Comparison of ENCODE assay signal across 11 mouse cellular contexts in genomic region chr7:132264763-132265162, GRCm38 (mm10). TPM values are rescaled to one million over a fixed set of nuclear protein-coding genes. Genes with fewer than 3 reads are reported as not detected.
A peak's percentile ranks its signal among the peaks of the same experiment; 100 is the strongest.
DNase-seq lines count a peak whose midpoint lies in the region; ATAC-seq and TF ChIP-seq lines count a peak whose summit lies in the region.
"Had no signal": no experiment of that assay in that cellular context is flagged by ENCODE, and none has a peak within 500 bp of the region (broad histone marks: within the 10 kb centered on the region; RNA-seq: fewer than 3 reads in every experiment).

No protein-coding gene starts in this region.

- H3K79me2 ChIP-seq in liver, adult 2 months (ENCODE audit: control insufficient read depth, insufficient read depth, low read length): no peaks in the 10 kb centered on the region

- H3K27me3 ChIP-seq in forebrain, embryonic 14.5 days (replicated peaks; ENCODE audit: control insufficient read depth, insufficient read depth, low read length): no peaks in the 10 kb centered on the region
- no peaks in the 10 kb centered on the region for H3K27me3 ChIP-seq in forebrain, embryonic 11.5 days (ENCODE audit: control insufficient read depth, insufficient read depth, low read length)
- H3K27me3 ChIP-seq in liver, adult 2 months (ENCODE audit: control insufficient read depth, insufficient read depth, low read length): no peaks in the 10 kb centered on the region
- no peaks in the 10 kb centered on the region for H3K27me3 ChIP-seq in liver, embryonic 11.5 days (replicated peaks; ENCODE audit: control insufficient read depth, insufficient read depth, low read length)
- no peaks in the 10 kb centered on the region for H3K27me3 ChIP-seq in hindbrain, embryonic 11.5 days (ENCODE audit: control insufficient read depth, insufficient read depth, low read length)
- no peaks in the 10 kb centered on the region for H3K27me3 ChIP-seq in midbrain, embryonic 14.5 days (ENCODE audit: control insufficient read depth, insufficient read depth, low read length)
- H3K27me3 ChIP-seq: embryonic facial prominence, embryonic 13.5 days had no signal

- no peaks in the 10 kb centered on the region for H3K9me3 ChIP-seq in forebrain, embryonic 14.5 days (replicated peaks; ENCODE audit: control insufficient read depth, low read length)
- no peaks in the 10 kb centered on the region for H3K9me3 ChIP-seq in forebrain, embryonic 11.5 days (ENCODE audit: control insufficient read depth, low read length)
- no peaks in the 10 kb centered on the region for H3K9me3 ChIP-seq in liver, embryonic 11.5 days (ENCODE audit: control insufficient read depth, low read length)
- no peaks in the 10 kb centered on the region for H3K9me3 ChIP-seq in hindbrain, embryonic 11.5 days (ENCODE audit: control insufficient read depth, low read length)
- H3K9me3 ChIP-seq in midbrain, embryonic 14.5 days (ENCODE audit: control insufficient read depth, low read length): no peaks in the 10 kb centered on the region
- H3K9me3 ChIP-seq: embryonic facial prominence, embryonic 13.5 days had no signal

- H3K9ac ChIP-seq in forebrain, embryonic 14.5 days (ENCODE audit: low read length): no peak overlapping the region
- H3K9ac ChIP-seq in forebrain, embryonic 11.5 days (ENCODE audit: low read length): no peak overlapping the region
- no peak overlapping the region for H3K9ac ChIP-seq in liver, adult 2 months (ENCODE audit: low read depth, low read length)
- H3K9ac ChIP-seq in liver, embryonic 11.5 days (ENCODE audit: low read depth, low read length): no peak overlapping the region
- H3K9ac ChIP-seq in hindbrain, embryonic 11.5 days (ENCODE audit: low read depth, low read length): no peak overlapping the region
- no peak overlapping the region for H3K9ac ChIP-seq in midbrain, embryonic 14.5 days (replicated peaks; ENCODE audit: low read length)
- H3K9ac ChIP-seq: embryonic facial prominence, embryonic 13.5 days; liver, postnatal 0 days had no signal

- DNase-seq in forebrain, embryonic 14.5 days (ENCODE audit: low spot score): peak; percentile 44
- DNase-seq in forebrain, embryonic 11.5 days (ENCODE audit: low spot score): no peak
- DNase-seq in liver, adult 2 months (ENCODE audit: extremely low read depth, low read depth, low spot score): no peak
- DNase-seq in liver, embryonic 11.5 days (ENCODE audit: low spot score): no peak
- no peak for DNase-seq in hindbrain, embryonic 11.5 days (ENCODE audit: low spot score)
- no peak for DNase-seq in midbrain, embryonic 14.5 days
- no peak for DNase-seq in adrenal gland, postnatal 36 days
- DNase-seq: cerebellum, adult 9-11 months; liver, postnatal 0 days had no signal

- H3K27ac ChIP-seq in forebrain, embryonic 14.5 days (ENCODE audit: low read depth, low read length): no peak overlapping the region
- no peak overlapping the region for H3K27ac ChIP-seq in forebrain, embryonic 11.5 days (ENCODE audit: low read depth, low read length)
- 0 out of 2 replicates have a peak overlapping the region, but pooled peaks have one; percentile 11 for H3K27ac ChIP-seq in liver, adult 2 months (replicated peaks; ENCODE audit: insufficient read depth, low read depth, low read length)
- no peak overlapping the region for H3K27ac ChIP-seq in liver, embryonic 11.5 days (ENCODE audit: low read depth, low read length)
- peak overlapping the region; percentile 87 for H3K27ac ChIP-seq in hindbrain, embryonic 11.5 days (ENCODE audit: low read depth, low read length)
- H3K27ac ChIP-seq in midbrain, embryonic 14.5 days (replicated peaks; ENCODE audit: low read depth, low read length): peak overlapping the region; percentile 76
- H3K27ac ChIP-seq: embryonic facial prominence, embryonic 13.5 days had no signal

- H3K4me3 ChIP-seq in forebrain, embryonic 14.5 days (ENCODE audit: low read depth, low read length): no peak overlapping the region
- no peak overlapping the region for H3K4me3 ChIP-seq in forebrain, embryonic 11.5 days (ENCODE audit: low read depth, low read length)
- no peak overlapping the region for H3K4me3 ChIP-seq in liver, adult 2 months (ENCODE audit: insufficient read depth, low read depth, low read length)
- H3K4me3 ChIP-seq in liver, embryonic 11.5 days (ENCODE audit: low read depth, low read length): no peak overlapping the region
- no peak overlapping the region for H3K4me3 ChIP-seq in hindbrain, embryonic 11.5 days (ENCODE audit: low read depth, low read length)
- no peak overlapping the region for H3K4me3 ChIP-seq in midbrain, embryonic 14.5 days (replicated peaks; ENCODE audit: low read depth, low read length)
- H3K4me3 ChIP-seq: embryonic facial prominence, embryonic 13.5 days had no signal

- TF ChIP-seq CTCF in liver, adult 2 months (IDR thresholded peaks at IDR 0.05; ENCODE audit: low read depth, low read length): no peak

- H3K4me1 ChIP-seq in forebrain, embryonic 14.5 days (ENCODE audit: control insufficient read depth, insufficient read depth, low read length): peaks cover 12% of the 10 kb centered on the region
- peaks cover 2% of the 10 kb centered on the region; the same call in 1 of the 2 replicates for H3K4me1 ChIP-seq in forebrain, embryonic 11.5 days (replicated peaks; ENCODE audit: control insufficient read depth, insufficient read depth, low read length)
- H3K4me1 ChIP-seq in liver, adult 2 months (ENCODE audit: control insufficient read depth, insufficient read depth, low read length): peaks cover 5% of the 10 kb centered on the region; the same call in 1 of the 2 replicates
- H3K4me1 ChIP-seq in liver, embryonic 11.5 days (replicated peaks; ENCODE audit: control insufficient read depth, insufficient read depth, low read length): peaks cover 15% of the 10 kb centered on the region
- H3K4me1 ChIP-seq in hindbrain, embryonic 11.5 days (replicated peaks; ENCODE audit: control insufficient read depth, insufficient read depth, low read length): peaks cover 10% of the 10 kb centered on the region; the same call in 1 of the 2 replicates
- peaks cover 25% of the 10 kb centered on the region; the same call in 1 of the 2 replicates for H3K4me1 ChIP-seq in midbrain, embryonic 14.5 days (ENCODE audit: control insufficient read depth, insufficient read depth, low read length)

- H3K4me2 ChIP-seq in forebrain, embryonic 14.5 days (ENCODE audit: low read length): no peak overlapping the region
- H3K4me2 ChIP-seq in forebrain, embryonic 11.5 days (ENCODE audit: low read depth, low read length, severe bottlenecking): no peak overlapping the region
- H3K4me2 ChIP-seq in liver, embryonic 11.5 days: no peak overlapping the region
- no peak overlapping the region for H3K4me2 ChIP-seq in hindbrain, embryonic 11.5 days (replicated peaks; ENCODE audit: low read depth, low read length)
- H3K4me2 ChIP-seq in midbrain, embryonic 14.5 days (ENCODE audit: low read length): no peak overlapping the region
- H3K4me2 ChIP-seq: embryonic facial prominence, embryonic 13.5 days had no signal

- no peak for ATAC-seq in forebrain, embryonic 14.5 days
- no peak for ATAC-seq in forebrain, embryonic 11.5 days (replicated peaks; ENCODE audit: low FRiP score)
- no peak for ATAC-seq in liver, embryonic 11.5 days (replicated peaks; ENCODE audit: low FRiP score)
- ATAC-seq in hindbrain, embryonic 11.5 days (ENCODE audit: low FRiP score): no peak
- ATAC-seq in midbrain, embryonic 14.5 days (ENCODE audit: low FRiP score, low TSS enrichment): no peak
- ATAC-seq in megakaryocyte, adult 5-6 weeks (ENCODE audit: poor library complexity, severe bottlenecking): no peak
- ATAC-seq: liver, postnatal 0 days had no signal

- 70% methylated on average over 3 of the region's 3 CpGs for WGBS in forebrain, embryonic 14.5 days
- 76% methylated on average over 3 of the region's 3 CpGs for WGBS in forebrain, embryonic 11.5 days
- 75% methylated on average over 3 of the region's 3 CpGs for WGBS in liver, adult 2 months
- WGBS in liver, embryonic 11.5 days: 79% methylated on average over 3 of the region's 3 CpGs
- WGBS in hindbrain, embryonic 11.5 days: 65% methylated on average over 3 of the region's 3 CpGs
- 72% methylated on average over 3 of the region's 3 CpGs for WGBS in midbrain, embryonic 14.5 days

- TF ChIP-seq POLR2A in liver, adult 2 months (IDR thresholded peaks at IDR 0.05; ENCODE audit: extremely low read depth, insufficient read depth, low read length): no peak

- H3K36me3 ChIP-seq in forebrain, embryonic 14.5 days (ENCODE audit: control insufficient read depth, insufficient read depth, low read length): peaks cover 23% of the 10 kb centered on the region; the same call in 1 of the 2 replicates
- no peaks in the 10 kb centered on the region for H3K36me3 ChIP-seq in forebrain, embryonic 11.5 days (ENCODE audit: control insufficient read depth, insufficient read depth, low read length)
- peaks cover 1% of the 10 kb centered on the region; the same call in 1 of the 2 replicates for H3K36me3 ChIP-seq in liver, adult 2 months (ENCODE audit: control insufficient read depth, insufficient read depth, low read length)
- H3K36me3 ChIP-seq in liver, embryonic 11.5 days (ENCODE audit: control insufficient read depth, insufficient read depth, low read length): no peaks in the 10 kb centered on the region; the same call in 1 of the 2 replicates
- H3K36me3 ChIP-seq in hindbrain, embryonic 11.5 days (ENCODE audit: control insufficient read depth, insufficient read depth, low read length): peaks cover 16% of the 10 kb centered on the region
- H3K36me3 ChIP-seq in midbrain, embryonic 14.5 days (ENCODE audit: control insufficient read depth, insufficient read depth, low read length): peaks cover 8% of the 10 kb centered on the region

RNA-seq across cellular contexts. Expression of gene Chst15, which starts 52.3 kb away (rescaled TPM):
- 8.4 and 10.8 TPM in 2 replicates for polyA plus RNA-seq in forebrain, embryonic 14.5 days (2014; fragmentation: Nextera tagmentation; extraction: Ambion mirVana)
- 10.9 and 13.1 TPM in 2 replicates for polyA plus RNA-seq in forebrain, embryonic 11.5 days (2014; fragmentation: Nextera tagmentation; extraction: Ambion mirVana)
- total RNA-seq in liver, adult 2 months (2014; rRNA removed): 6.5 and 10.4 TPM in 2 replicates
- polyA plus RNA-seq in liver, adult 2 months (2012; rRNA removed): 3.0 and 4.3 TPM in 2 replicates
- polyA plus RNA-seq in liver, embryonic 11.5 days (2014; fragmentation: Nextera tagmentation; extraction: Ambion mirVana): 12.8 and 14.1 TPM in 2 replicates
- polyA plus RNA-seq in hindbrain, embryonic 11.5 days (2014; fragmentation: Nextera tagmentation; extraction: Ambion mirVana): 25.5 and 28.3 TPM in 2 replicates
- polyA plus RNA-seq in midbrain, embryonic 14.5 days (2014; fragmentation: Nextera tagmentation; extraction: Ambion mirVana): 13.3 and 17.8 TPM in 2 replicates
- 10 to 100 TPM; 38.9 to 58.6 TPM for total RNA-seq in adrenal gland, postnatal 36 days (2021)
- 14.0 and 14.6 TPM in 2 replicates for total RNA-seq in megakaryocyte, adult 5-6 weeks (2015)
- total RNA-seq in megakaryocyte, adult 5-6 weeks (2017): 12.9 and 17.1 TPM in 2 replicates

Comparison
In these comparisons a context has a peak if more than half of its experiments do, and no peak if none do; other contexts are left out.
1. H3K27ac ChIP-seq: peak in liver, adult 2 months (single experiment), hindbrain, embryonic 11.5 days (single experiment) and midbrain, embryonic 14.5 days (single experiment); none in forebrain, embryonic 14.5 days (single experiment), forebrain, embryonic 11.5 days (single experiment) and liver, embryonic 11.5 days (single experiment).